Mouse (Mus musculus) bone marrow macrophage, adult 2 months (primary cell): ENCODE results near the gene Cpt1b.

ENCODE experiments used
- CTCF ChIP-seq: IDR thresholded peaks from 2 replicates; pipeline ENCODE4 v1.5.1; 2012; ENCODE audit warnings: low read depth, mild to moderate bottlenecking, low read length, moderate library complexity
- POLR2A ChIP-seq: IDR thresholded peaks from 2 replicates; pipeline ENCODE4 v1.6.1; 2012; ENCODE audit warnings: mild to moderate bottlenecking, low read depth, low read length, borderline replicate concordance

- TF ChIP-seq POLR2A (no peak), CTCF (no peak)
Observed at GRCm38 (mm10) chr15:89374801-89375534, 50.7 kb downstream of the Cpt1b start.
